Comparison of ENCODE assay signal across 8 mouse cellular contexts in genomic region chr6:83356569-83357138, GRCm38 (mm10). TPM values are rescaled to one million over a fixed set of nuclear protein-coding genes. Genes with fewer than 3 reads are reported as not detected.
DNase-seq lines count a peak whose midpoint lies in the region; ATAC-seq and TF ChIP-seq lines count a peak whose summit lies in the region.

No protein-coding gene starts in this region.

- no peak overlapping the region for H3K9ac ChIP-seq in hindbrain, embryonic 15.5 days

- TF ChIP-seq CTCF in Patski (IDR thresholded peaks at IDR 0.05) = no peak

- POLR2A ChIA-PET in Patski (lab: Charles Lee) = no interaction called here

- H3K4me2 ChIP-seq in hindbrain, embryonic 15.5 days = no peak overlapping the region

- no peak overlapping the region for H3K4me3 ChIP-seq in hindbrain, embryonic 15.5 days
- peak overlapping the region; percentile 59 for H3K4me3 ChIP-seq in megakaryocyte, embryonic 14.5 days (replicated peaks)

- H3K27me3 ChIP-seq in Patski = no peaks in the 10 kb centered on the region
- no peaks in the 10 kb centered on the region for H3K27me3 ChIP-seq in hindbrain, embryonic 15.5 days
- H3K27me3 ChIP-seq in megakaryocyte, embryonic 14.5 days (replicated peaks) = no peaks in the 10 kb centered on the region

- peaks cover 20% of the 10 kb centered on the region for H3K36me3 ChIP-seq in hindbrain, embryonic 15.5 days
- H3K36me3 ChIP-seq in megakaryocyte, embryonic 14.5 days (replicated peaks; ENCODE audit: low read length) = peaks cover 95% of the 10 kb centered on the region

- no peak for DNase-seq in Patski (ENCODE audit: low read depth, low spot score)
- DNase-seq in cerebellum, postnatal 14 days = peak; percentile 95 to 96
- peak; percentile 83 for DNase-seq in gastrocnemius, adult 18-20 months (ENCODE audit: low spot score)
- peak; percentile 57 for DNase-seq in left cerebral cortex, adult 11 months (ENCODE audit: low spot score)
- peak; percentile 82 for DNase-seq in right cerebral cortex, adult 18-20 months
- peak; percentile 69 for DNase-seq in urinary bladder, adult 2 months (ENCODE audit: low spot score)

- in situ Hi-C loops in Patski (cut with MboI; ENCODE audit: low pct_unique_long_range_greater_than_20kb) = loop anchor here (5.0 kb wide), 1 partner anchor 156 kb away; no protein-coding TSS in a partner anchor

- peak; percentile 42 for ATAC-seq in Patski
- peak; percentile 74 for ATAC-seq in hindbrain, embryonic 15.5 days (ENCODE audit: low FRiP score, low read depth)

- H3K27ac ChIP-seq in hindbrain, embryonic 15.5 days (replicated peaks) = no peak overlapping the region

- peaks cover 4% of the 10 kb centered on the region for H3K4me1 ChIP-seq in hindbrain, embryonic 15.5 days (replicated peaks)
- H3K4me1 ChIP-seq in megakaryocyte, embryonic 14.5 days = peaks cover 30% of the 10 kb centered on the region

- H3K9me3 ChIP-seq in hindbrain, embryonic 15.5 days = no peaks in the 10 kb centered on the region
- no peaks in the 10 kb centered on the region for H3K9me3 ChIP-seq in megakaryocyte, embryonic 14.5 days

- CTCF ChIA-PET in Patski (lab: Charles Lee) = interaction anchor here (0.6 to 1.4 kb wide), 4 partner anchors 80 to 155 kb away, joined by 3 to 4 read pairs (median 3); no protein-coding TSS in a partner anchor

- WGBS in hindbrain, embryonic 15.5 days = 23% methylated on average over 7 of the region's 7 CpGs

RNA-seq across cellular contexts. Expression of gene Bola3, which starts 7.7 kb away (rescaled TPM):
- 126 TPM for polyA plus RNA-seq in Patski (2021)
- 100 to 1,000 TPM; 249 to 275 TPM for total RNA-seq in gastrocnemius, adult 18-20 months (2021)
- 60.3 and 67.6 TPM in 2 replicates for polyA plus RNA-seq in hindbrain, embryonic 15.5 days (2015; fragmentation: Nextera tagmentation; extraction: Ambion mirVana)
- 46.0 and 113 TPM in 2 replicates for polyA plus RNA-seq in megakaryocyte, embryonic 14.5 days (2012; ENCODE audit: insufficient read depth, low replicate concordance)
- 57.9 and 67.0 TPM in 2 replicates for polyA plus RNA-seq in urinary bladder, adult 2 months (2012; rRNA removed)

RNA-seq across cellular contexts. Expression of gene Mob1a, which starts 30.8 kb away (rescaled TPM):
- polyA plus RNA-seq in Patski (2021) = 90.6 TPM
- total RNA-seq in gastrocnemius, adult 18-20 months (2021) = 10 to 100 TPM in 1 of 2 experiments, 1 to 10 TPM in 1; 8.0 to 12.4 TPM
- 22.9 and 24.6 TPM in 2 replicates for polyA plus RNA-seq in hindbrain, embryonic 15.5 days (2015; fragmentation: Nextera tagmentation; extraction: Ambion mirVana)
- 20.8 and 26.9 TPM in 2 replicates for polyA plus RNA-seq in megakaryocyte, embryonic 14.5 days (2012; ENCODE audit: insufficient read depth, low replicate concordance)
- 55.1 and 57.1 TPM in 2 replicates for polyA plus RNA-seq in urinary bladder, adult 2 months (2012; rRNA removed)

RNA-seq across cellular contexts. Expression of gene Mthfd2, which starts 30.9 kb away (rescaled TPM):
- polyA plus RNA-seq in Patski (2021) = 117 TPM
- 1 to 10 TPM; 3.0 to 3.2 TPM for total RNA-seq in gastrocnemius, adult 18-20 months (2021)
- 28.9 and 32.8 TPM in 2 replicates for polyA plus RNA-seq in hindbrain, embryonic 15.5 days (2015; fragmentation: Nextera tagmentation; extraction: Ambion mirVana)
- 17.8 and 30.5 TPM in 2 replicates for polyA plus RNA-seq in megakaryocyte, embryonic 14.5 days (2012; ENCODE audit: insufficient read depth, low replicate concordance)
- 3.2 and 4.4 TPM in 2 replicates for polyA plus RNA-seq in urinary bladder, adult 2 months (2012; rRNA removed)
